Mouse (Mus musculus) embryo, embryonic 11.5 days (tissue): ENCODE measurements around the gene Crabp2.

Source experiments
- DNase-seq: peaks from one replicate; pipeline ENCODE4 v3.0.0-alpha.2; 2012; ENCODE audit warnings: low read depth, low spot score

The Crabp2 gene

DNA sequence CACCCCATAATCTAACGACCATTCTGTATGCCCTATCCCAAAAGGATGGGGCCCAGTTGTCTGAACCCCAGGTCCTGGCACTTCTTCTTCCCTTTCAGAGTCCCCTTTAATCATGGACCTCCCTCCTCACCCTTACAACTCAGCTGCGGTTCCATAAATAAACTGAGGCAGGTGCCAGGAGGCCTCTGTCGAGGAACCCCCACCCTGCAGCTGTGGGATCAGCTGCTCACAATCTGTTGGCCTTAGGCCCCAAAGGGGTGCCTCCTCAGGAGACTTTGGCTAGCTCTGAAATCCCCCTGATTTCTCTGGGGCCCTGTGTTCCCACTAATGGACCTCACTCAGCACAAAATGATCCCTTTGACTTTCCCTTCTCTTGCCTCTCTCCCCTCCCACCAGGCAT, 35.6 kb downstream of the Crabp2 start:
- DNase-seq, result no peak

DNA sequence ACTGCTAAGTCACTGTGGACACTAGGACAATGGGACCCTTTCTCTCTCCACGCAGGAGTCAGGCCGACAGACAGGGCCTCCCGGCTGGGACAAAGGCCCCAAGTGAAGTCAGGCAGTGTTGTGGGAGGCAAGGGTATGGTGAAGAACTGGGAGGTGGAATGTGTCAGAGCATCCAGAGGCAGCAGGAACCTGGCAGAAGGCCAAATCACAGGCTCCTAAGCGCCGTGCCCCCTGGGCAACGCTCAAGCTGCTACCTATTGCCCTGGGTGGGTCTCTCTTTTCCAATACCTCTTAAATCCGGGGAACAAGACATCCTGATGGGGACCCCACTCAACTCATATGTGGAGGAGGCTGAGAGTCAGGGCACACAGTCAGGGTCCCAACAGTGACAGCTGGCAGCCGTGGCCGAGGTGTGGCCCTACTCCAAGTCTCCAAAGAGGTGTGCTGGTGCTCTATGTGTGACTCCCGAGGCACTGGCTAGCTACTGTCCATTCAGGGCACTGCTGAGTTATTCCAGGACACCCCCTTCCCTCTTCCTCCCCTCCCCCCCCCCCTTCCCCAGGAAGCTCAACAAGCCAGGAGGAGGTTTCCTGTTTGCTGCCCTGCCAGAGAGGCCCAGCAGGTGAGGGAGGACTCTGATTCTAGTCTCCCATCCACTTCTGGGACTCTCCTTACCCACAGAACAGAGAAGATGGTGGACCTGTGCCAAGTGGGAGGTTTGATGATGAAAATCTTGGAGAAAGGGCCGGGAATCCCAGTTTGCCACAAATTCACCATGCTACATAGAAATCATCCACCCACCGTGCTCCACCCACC, 37.2 kb downstream of the Crabp2 start:
- no peak for DNase-seq

DNA sequence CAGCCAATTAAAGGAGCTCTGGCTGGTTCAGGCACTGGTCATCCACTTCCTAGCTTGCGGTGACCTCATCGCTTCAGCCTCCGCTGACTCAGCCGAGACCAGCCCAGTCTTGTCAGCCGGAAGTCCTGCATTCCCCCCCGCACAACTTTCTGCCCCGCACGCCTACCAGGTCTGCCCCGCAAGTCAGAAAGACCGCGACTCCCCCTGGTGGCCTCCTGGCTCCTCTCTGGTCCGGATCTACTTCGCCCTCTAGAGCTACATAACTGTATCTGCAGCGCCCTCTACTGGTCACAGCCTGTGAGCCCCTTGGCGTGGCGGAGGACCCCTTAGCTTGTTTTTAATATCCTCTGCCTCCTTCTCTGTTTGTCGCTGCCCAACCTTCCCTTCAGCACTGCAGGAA, 38.4 kb downstream of the Crabp2 start:
- peak; percentile 96 for DNase-seq

DNA sequence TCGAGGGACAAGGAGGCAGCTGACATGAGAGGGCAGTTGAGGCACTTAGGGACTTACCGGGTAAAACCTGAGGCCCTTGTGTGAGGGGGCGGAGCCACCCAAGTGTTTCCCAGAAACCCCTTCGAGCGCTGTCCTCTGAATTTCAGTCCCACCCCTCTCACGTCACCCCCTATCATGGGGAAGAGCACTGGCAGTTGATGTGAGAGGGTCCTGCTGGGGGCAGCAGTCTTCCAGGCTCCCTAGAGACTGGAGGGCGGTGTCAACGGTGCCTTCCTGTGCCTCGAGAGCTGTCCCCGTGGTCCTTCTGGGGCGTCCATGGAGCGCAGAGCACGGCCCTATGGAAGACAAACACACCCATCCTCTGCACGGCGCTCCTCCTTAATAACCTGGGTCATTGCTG, 39.2 kb downstream of the Crabp2 start:
- peak; percentile 69 for DNase-seq

DNA sequence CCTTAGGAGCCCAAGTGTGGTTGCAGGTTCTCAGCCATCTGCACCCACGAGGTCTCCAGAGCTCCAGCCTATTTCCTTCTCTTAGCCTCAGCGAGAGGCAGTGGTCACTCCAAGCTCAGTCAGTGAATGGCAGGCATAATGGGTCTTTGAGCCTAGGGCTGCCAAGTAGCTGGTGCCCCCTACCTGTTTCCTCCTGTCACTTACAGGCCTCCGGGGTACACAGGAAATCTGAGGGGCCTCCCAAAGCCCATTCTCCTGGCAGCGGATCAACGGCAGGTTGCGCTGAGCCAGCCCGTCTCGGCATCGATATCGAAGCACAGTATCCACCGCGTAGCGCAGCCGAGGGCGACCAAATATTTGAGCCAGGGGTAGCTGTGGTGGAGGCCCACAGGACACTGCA, 39.6 kb downstream of the Crabp2 start:
- DNase-seq, result no peak

DNA sequence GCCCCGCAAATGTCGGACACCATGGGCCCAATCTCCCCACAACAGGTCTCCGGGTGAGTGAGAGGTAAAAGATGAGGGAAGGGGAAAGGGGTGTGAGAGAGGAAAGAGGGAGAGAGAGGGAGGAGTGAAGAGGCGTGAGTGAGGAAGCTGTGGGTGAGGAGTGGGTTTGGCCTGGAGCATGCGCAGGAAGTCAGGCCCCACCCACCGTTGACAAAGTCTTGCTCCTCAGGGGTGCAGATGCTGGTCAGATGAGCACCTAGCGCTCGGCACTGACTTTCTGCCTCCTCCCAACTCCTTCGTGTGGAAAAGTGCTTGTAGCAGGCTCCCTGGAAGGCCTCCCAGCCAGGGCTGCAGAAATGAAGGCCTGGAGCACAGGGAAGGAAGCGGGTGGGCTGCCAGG, 41.5 kb downstream of the Crabp2 start:
- no peak for DNase-seq

DNA sequence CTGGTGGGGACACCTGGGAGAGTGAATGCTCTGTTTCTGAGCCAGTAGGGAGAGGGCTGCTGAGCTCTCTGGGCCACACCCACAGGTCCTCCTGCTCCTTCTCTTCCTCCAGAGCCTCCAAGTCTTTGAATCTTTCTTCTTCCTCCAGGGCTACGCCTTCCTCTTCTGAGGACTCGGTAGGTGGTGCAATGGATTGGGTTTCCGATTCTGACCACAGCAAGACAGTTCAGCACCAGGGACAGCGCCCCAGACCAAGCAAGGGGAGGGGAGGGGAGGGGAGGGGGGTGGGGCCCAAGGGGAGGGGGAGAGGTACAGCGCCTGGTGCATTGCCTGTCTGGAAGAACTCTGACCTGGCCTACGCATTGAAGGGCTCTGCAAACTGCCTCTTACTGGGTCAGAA, 45.0 kb downstream of the Crabp2 start:
- DNase-seq, result no peak

DNA sequence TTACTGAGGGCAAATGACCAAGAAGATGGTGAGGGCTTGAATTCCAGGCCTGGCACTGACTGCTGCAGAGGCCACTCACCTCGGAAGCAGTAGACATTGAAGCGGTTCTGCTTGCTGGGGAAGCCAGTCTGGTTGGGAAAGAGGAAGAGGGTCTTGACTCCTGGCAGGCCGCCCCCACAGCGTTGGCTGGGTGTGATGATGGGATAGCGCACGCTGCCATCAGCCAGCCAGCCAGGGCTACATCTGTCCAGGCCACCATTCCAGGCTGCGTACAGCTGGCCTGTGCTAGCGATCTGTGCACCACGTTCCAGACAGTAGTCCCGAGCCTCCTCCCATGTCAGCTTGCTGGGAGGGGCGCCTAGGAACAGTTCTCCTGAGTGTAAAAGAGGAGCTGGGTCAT, 46.9 kb downstream of the Crabp2 start:
- no peak for DNase-seq

DNA sequence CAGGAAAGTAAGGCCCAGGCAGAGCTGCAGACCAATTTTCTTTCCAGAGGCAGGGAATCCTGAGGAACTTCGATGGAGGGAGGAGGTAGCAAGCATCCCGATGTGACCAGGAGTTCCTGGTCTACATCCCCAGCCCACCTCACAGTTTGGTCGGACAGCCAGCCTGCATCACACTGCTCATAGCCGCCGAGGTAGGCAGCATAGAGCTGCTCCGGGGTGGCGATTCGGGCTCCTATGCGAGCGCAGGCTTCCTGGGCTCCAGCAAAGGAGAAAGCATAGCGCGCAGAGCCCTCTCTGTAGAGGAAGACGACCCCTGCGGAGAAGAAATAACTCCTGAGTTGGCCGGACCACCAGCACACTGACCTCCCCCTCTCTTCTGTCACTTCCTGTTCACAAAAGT, 47.9 kb downstream of the Crabp2 start:
- DNase-seq, result no peak

DNA sequence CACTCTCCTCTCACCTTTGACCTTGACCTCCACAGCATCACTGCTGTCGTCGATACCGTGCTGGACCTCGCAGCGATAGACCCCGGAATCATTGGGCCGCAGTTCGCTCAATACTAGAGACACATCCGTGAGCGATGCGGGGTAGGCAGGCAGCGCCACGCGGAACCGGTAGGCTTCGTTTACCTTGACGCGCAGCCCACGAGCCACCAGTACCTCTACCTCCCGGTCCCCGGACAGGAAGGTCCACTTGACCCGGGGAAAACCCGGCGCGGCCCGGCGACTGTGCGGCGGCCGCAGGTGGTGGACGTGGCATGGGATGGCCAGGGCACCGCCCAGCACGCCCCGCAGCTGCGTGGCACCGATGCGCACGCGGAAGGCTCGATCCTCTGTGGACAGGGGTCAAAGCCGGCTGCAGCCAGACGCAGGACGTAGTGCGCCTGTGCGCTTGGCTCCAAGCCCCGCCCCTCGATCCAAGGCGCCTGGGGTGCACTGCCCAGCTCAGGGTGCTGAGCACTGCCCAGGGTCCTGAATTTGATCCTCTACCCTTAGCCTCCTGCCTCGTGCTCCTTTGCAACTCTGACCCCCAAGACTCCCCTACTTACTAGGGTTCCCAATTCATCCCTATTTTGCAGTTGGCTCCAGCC, 48.6 kb downstream of the Crabp2 start:
- no peak for DNase-seq

DNA sequence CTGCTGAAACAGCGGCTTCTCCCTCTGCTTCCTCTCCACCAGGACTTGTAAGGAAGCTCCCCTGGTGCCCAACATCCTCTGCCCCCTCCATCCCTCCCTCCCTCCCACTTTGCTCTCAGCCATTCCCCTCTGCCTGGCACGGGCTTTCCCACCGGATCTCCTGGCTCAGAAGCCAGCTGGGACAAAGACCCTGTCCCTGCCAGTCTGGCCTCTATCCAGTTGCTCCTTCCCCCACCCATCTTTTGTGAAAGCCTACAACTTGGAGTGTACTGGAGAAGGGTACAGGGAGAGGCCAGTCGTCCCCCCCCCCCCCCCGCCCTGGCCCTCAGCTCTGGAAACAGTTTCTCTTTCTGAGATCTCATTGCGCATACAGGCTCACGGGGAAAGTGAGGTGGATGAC, 50.3 kb downstream of the Crabp2 start:
- DNase-seq, result no peak

DNA sequence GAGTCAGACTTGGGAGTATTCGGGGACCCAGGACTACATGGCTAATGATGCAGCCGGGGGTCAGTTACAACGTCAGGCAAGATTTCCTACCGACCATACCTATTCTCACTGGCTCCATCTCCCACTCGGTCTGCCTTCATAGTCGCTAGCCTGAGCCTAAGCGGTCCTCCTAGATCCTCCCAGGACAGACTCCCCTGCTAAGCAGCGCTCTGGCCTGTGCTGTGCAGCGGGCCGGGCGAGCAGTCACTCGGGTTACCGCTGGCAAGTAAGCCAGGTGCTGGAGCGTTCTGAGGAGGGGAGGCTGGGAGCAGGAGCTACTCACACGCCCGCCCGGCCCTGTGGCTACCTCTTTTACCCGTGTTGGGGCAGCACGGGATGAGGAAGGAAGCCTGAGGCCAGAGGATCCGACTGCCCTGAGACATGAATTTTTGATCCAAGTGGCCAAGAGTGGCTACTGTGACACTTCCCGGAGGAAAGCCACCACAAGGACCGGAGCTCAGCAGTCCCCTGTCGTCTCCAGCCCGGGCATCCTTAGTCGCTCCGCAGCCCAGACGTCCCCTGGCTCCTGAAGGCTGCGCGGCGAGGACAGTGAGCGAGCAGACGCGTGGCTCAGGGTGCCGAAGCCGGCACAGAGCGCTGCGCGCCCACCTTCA, 50.9 kb downstream of the Crabp2 start:
- no peak for DNase-seq

DNA sequence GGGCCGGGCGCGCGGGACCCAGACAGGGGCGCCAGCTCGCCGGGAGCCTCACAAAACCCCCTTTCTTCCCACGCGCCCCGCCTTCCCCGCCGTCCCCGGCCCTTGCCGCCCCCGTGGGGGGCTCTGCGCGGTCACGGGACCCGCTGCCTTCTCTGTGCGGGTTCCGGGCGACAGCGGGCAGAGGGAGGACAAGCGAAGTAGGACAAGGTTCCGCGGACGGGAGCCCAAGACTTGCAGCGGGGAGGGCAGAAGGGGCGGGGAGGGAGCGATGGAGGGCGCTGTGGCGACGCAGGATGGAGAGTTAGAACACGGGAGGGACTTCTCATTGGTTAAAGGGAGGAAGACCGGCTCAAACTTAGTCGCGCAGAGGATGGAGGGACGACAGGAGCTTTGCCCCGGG, 51.7 kb downstream of the Crabp2 start, which contains the start of gene Bcan:
Bcan (minus strand) TSS at position 50 of the 400 bp plus-strand sequence.
- DNase-seq, result no peak

DNA sequence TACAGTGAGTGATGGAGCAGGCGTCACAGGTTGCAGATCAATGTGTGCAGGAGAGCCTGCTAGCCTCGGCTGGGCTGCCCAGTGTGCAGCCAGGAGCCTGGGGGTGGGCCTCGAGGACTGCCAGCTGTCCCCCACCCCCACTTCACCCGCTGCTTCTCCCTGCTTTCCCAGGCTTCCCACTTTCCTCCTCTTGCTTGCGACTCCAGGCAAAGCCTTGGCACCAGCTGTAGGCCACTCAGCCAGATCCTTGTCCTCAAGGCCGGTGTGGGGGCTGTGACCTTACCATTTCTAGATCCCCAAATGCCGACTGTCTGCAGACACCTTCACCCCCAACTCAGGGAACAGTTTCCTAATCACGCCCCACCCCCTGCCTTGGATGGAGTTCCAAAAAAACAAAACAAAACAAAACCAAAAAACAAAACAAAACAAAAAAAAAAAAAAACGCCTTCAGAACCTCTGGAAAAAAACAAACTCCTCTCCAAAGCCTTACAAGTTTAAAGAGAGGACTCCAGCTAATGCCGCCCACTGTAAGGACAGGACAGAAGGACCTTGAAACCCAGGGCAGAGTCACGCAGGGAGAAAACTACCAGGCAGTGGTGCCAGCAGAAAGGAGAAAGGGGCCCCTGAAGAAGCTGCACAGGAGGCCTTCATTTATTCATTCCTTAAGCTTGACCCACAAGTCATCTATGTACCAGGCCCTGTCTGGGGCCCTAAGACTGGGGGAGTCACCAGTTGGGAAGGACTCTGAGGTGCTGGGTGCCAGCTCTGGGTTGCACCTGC, 52.5 kb downstream of the Crabp2 start:
- no peak for DNase-seq

DNA sequence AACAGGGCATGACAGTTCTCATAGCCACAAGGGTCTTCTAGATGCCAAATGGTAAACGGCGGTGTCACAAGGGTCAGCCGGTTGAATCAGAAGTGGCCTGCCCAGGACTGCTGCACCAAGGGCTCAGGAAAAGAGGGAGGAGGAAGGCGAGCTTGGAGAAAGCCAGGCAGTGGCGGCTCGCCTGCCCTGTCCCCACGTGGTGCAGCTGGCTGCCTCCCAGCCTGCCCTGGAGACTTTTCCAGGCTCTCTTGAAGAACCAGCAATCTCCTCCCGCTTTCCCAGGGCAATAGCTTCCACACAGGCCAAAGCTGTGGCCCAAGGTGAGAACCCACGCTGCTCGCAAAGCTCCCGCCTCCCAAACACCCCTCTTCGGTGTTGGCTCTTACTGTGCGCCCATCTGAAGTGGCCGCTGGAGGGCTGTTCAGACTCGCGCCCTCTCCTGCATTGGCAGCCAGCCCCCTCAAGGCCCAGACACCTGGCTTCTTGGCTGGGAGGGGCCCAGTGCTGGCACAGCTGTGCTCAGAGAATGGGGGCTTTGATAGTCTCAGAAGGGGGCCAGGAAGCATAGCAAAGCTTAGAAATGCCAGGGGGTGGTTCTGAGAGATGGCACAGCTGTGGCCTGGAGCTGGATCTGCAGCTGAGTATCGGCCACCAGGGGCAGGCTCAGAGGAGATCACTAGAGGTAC, 54.0 kb downstream of the Crabp2 start:
- DNase-seq, result no peak
